16 mouse cellular contexts compared by ENCODE assay signal in the genomic region with DNA sequence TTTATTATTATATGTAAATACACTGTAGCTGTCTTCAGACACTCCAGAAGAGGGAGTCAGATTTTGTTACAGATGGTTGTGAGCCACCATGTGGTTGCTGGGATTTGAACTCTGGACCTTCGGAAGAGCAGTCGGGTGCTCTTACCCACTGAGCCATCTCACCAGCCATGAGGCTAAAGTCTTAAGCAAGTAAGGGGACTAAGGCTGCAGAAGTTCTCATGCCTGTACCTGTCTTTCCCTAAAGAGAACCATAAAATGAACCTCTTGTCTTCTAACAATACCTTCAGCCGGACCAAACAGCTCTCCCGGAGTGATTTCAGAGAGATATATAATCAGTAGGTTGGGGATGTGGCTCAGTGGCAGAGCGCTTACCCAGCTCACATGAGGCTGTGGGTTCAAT. TPM values are rescaled to one million over a fixed set of nuclear protein-coding genes. Genes with fewer than 3 reads are reported as not detected.
DNase-seq lines count a peak whose midpoint lies in the region; ATAC-seq and TF ChIP-seq lines count a peak whose summit lies in the region.
"Not testable (repeated sequence)": the region's sequence is repeated elsewhere in the genome, so short reads cannot be mapped to it uniquely, and the experiment has no call there.
"Had no signal": no experiment of that assay in that cellular context is flagged by ENCODE, and none has a peak within 500 bp of the region (broad histone marks: within the 10 kb centered on the region; RNA-seq: fewer than 3 reads in every experiment).

No protein-coding gene starts in this region.

- H3K9ac ChIP-seq in embryonic facial prominence, embryonic 12.5 days; forebrain, embryonic 16.5 days (replicated peaks; ENCODE audit: low read depth, low read length); hindbrain, postnatal 0 days (replicated peaks; ENCODE audit: low read length); kidney, postnatal 0 days (ENCODE audit: low read depth, low read length); liver, embryonic 12.5 days; midbrain, embryonic 14.5 days (replicated peaks; ENCODE audit: low read length); stomach, embryonic 14.5 days (replicated peaks; ENCODE audit: low read depth, low read length): not testable (repeated sequence)

- not testable (repeated sequence) for TF ChIP-seq CTCF in hindbrain, postnatal 0 days (IDR thresholded peaks at IDR 0.05; ENCODE audit: low read depth); kidney, postnatal 0 days (IDR thresholded peaks at IDR 0.05; ENCODE audit: low read depth)

- WGBS in embryonic facial prominence, embryonic 12.5 days: 94% methylated on average over 5 of the region's 5 CpGs
- WGBS in forebrain, embryonic 16.5 days: 84% methylated on average over 5 of the region's 5 CpGs
- WGBS in hindbrain, postnatal 0 days: 84% methylated on average over 5 of the region's 5 CpGs
- WGBS in kidney, postnatal 0 days: 90% methylated on average over 5 of the region's 5 CpGs
- WGBS in liver, embryonic 12.5 days (ENCODE audit: insufficient replicate concordance): 80% methylated on average over 5 of the region's 5 CpGs
- 87% methylated on average over 5 of the region's 5 CpGs for WGBS in midbrain, embryonic 14.5 days
- 86% methylated on average over 5 of the region's 5 CpGs for WGBS in stomach, embryonic 14.5 days

- peak overlapping the region; percentile 98; the same call in 1 of the 2 replicates for H3K4me2 ChIP-seq in embryonic facial prominence, embryonic 12.5 days (replicated peaks)
- H3K4me2 ChIP-seq in forebrain, embryonic 16.5 days (ENCODE audit: low read length): 0 out of 2 replicates have a peak overlapping the region, but pooled peaks have one; percentile 14
- peak overlapping the region; percentile 97; the same call in 1 of the 2 replicates for H3K4me2 ChIP-seq in hindbrain, postnatal 0 days (ENCODE audit: low read depth, low read length)
- H3K4me2 ChIP-seq in kidney, postnatal 0 days (ENCODE audit: low read length): peak overlapping the region; percentile 81; the same call in 1 of the 2 replicates
- H3K4me2 ChIP-seq in liver, embryonic 12.5 days: peak overlapping the region; percentile 89; the same call in 1 of the 2 replicates
- H3K4me2 ChIP-seq in midbrain, embryonic 14.5 days (ENCODE audit: low read length): peak overlapping the region; percentile 21; the same call in 1 of the 2 replicates
- H3K4me2 ChIP-seq in stomach, embryonic 14.5 days (replicated peaks; ENCODE audit: low read depth, low read length): peak overlapping the region; percentile 89

- peaks cover 23% of the 10 kb centered on the region for H3K36me3 ChIP-seq in embryonic facial prominence, embryonic 12.5 days
- H3K36me3 ChIP-seq in forebrain, embryonic 16.5 days (ENCODE audit: control insufficient read depth, insufficient read depth); hindbrain, postnatal 0 days (ENCODE audit: insufficient read depth, low read length); midbrain, embryonic 14.5 days (ENCODE audit: control insufficient read depth, insufficient read depth, low read length): not testable (repeated sequence)
- H3K36me3 ChIP-seq in kidney, postnatal 0 days (ENCODE audit: insufficient read depth, low read length): peaks cover 12% of the 10 kb centered on the region; the same call in 1 of the 2 replicates
- H3K36me3 ChIP-seq in liver, embryonic 12.5 days: peaks cover 14% of the 10 kb centered on the region
- H3K36me3 ChIP-seq in stomach, embryonic 14.5 days (ENCODE audit: control insufficient read depth, insufficient read depth, low read length): peaks cover 22% of the 10 kb centered on the region

- not testable (repeated sequence) for ATAC-seq in embryonic facial prominence, embryonic 12.5 days (ENCODE audit: insufficient number of reproducible peaks, insufficient read depth, low FRiP score, low TSS enrichment); forebrain, embryonic 16.5 days; hindbrain, postnatal 0 days; kidney, postnatal 0 days (replicated peaks; ENCODE audit: low FRiP score, low read depth); liver, embryonic 12.5 days; midbrain, embryonic 14.5 days (ENCODE audit: low FRiP score, low TSS enrichment); stomach, embryonic 14.5 days (ENCODE audit: insufficient number of reproducible peaks, insufficient read depth, low FRiP score, low read depth)

- H3K27me3 ChIP-seq in embryonic facial prominence, embryonic 12.5 days; forebrain, embryonic 16.5 days (replicated peaks; ENCODE audit: control insufficient read depth, insufficient read depth, low read length); hindbrain, postnatal 0 days (ENCODE audit: insufficient read depth, low read length); kidney, postnatal 0 days (ENCODE audit: insufficient read depth, low read length); midbrain, embryonic 14.5 days (ENCODE audit: control insufficient read depth, insufficient read depth, low read length); stomach, embryonic 14.5 days (ENCODE audit: control insufficient read depth, insufficient read depth, low read length): not testable (repeated sequence)
- peaks cover 79% of the 10 kb centered on the region for H3K27me3 ChIP-seq in liver, embryonic 12.5 days (replicated peaks)

- not testable (repeated sequence) for H3K9me3 ChIP-seq in embryonic facial prominence, embryonic 12.5 days; forebrain, embryonic 16.5 days (ENCODE audit: control insufficient read depth, low read length); hindbrain, postnatal 0 days (ENCODE audit: low read length); kidney, postnatal 0 days (replicated peaks; ENCODE audit: low read length); liver, embryonic 12.5 days (replicated peaks); midbrain, embryonic 14.5 days (ENCODE audit: control insufficient read depth, low read length); stomach, embryonic 14.5 days (ENCODE audit: control insufficient read depth, low read depth, low read length)

- not testable (repeated sequence) for DNase-seq in hindbrain, postnatal 0 days (ENCODE audit: low spot score); kidney, postnatal 0 days (ENCODE audit: low spot score); midbrain, embryonic 14.5 days

- not testable (repeated sequence) for H3K27ac ChIP-seq in embryonic facial prominence, embryonic 12.5 days; forebrain, embryonic 16.5 days (ENCODE audit: low read length); hindbrain, postnatal 0 days; kidney, postnatal 0 days; liver, embryonic 12.5 days; midbrain, embryonic 14.5 days (replicated peaks; ENCODE audit: low read depth, low read length); stomach, embryonic 14.5 days (ENCODE audit: low read length)

- H3K4me3 ChIP-seq in embryonic facial prominence, embryonic 12.5 days; forebrain, embryonic 16.5 days (replicated peaks; ENCODE audit: low read length); hindbrain, postnatal 0 days (ENCODE audit: low read length); kidney, postnatal 0 days (replicated peaks; ENCODE audit: low read depth, low read length); liver, embryonic 12.5 days; midbrain, embryonic 14.5 days (replicated peaks; ENCODE audit: low read depth, low read length); stomach, embryonic 14.5 days (ENCODE audit: low read depth, low read length): not testable (repeated sequence)

- H3K4me1 ChIP-seq in embryonic facial prominence, embryonic 12.5 days: peaks cover 25% of the 10 kb centered on the region
- H3K4me1 ChIP-seq in forebrain, embryonic 16.5 days (replicated peaks; ENCODE audit: control insufficient read depth, insufficient read depth, low read length): peaks cover 39% of the 10 kb centered on the region
- H3K4me1 ChIP-seq in hindbrain, postnatal 0 days (ENCODE audit: insufficient read depth, low read length): peaks cover 17% of the 10 kb centered on the region
- H3K4me1 ChIP-seq in kidney, postnatal 0 days (replicated peaks; ENCODE audit: insufficient read depth, low read length): not testable (repeated sequence)
- H3K4me1 ChIP-seq in liver, embryonic 12.5 days: peaks cover 45% of the 10 kb centered on the region
- H3K4me1 ChIP-seq in midbrain, embryonic 14.5 days (ENCODE audit: control insufficient read depth, insufficient read depth, low read length): peaks cover 27% of the 10 kb centered on the region
- 0 out of 2 replicates have a peak, but pooled peaks cover 14% of the 10 kb centered on the region for H3K4me1 ChIP-seq in stomach, embryonic 14.5 days (ENCODE audit: control insufficient read depth, insufficient read depth, low read length)

RNA-seq across cellular contexts. Expression of gene H1f0, which starts 3.7 kb away (rescaled TPM):
- polyA plus RNA-seq in embryonic facial prominence, embryonic 12.5 days (2016; fragmentation: Nextera tagmentation; extraction: Ambion mirVana): 513 and 519 TPM in 2 replicates
- 403 and 441 TPM in 2 replicates for polyA plus RNA-seq in forebrain, embryonic 16.5 days (2015; fragmentation: Nextera tagmentation; extraction: Ambion mirVana)
- total RNA-seq in hindbrain, postnatal 0 days (2014; rRNA removed): 211 and 233 TPM in 2 replicates
- 259 and 272 TPM in 2 replicates for polyA plus RNA-seq in hindbrain, postnatal 0 days (2015; fragmentation: Nextera tagmentation; extraction: Ambion mirVana)
- polyA plus RNA-seq in kidney, postnatal 0 days (2015; fragmentation: Nextera tagmentation; extraction: Ambion mirVana): 522 and 524 TPM in 2 replicates
- 114 and 122 TPM in 2 replicates for polyA plus RNA-seq in liver, embryonic 12.5 days (2016; fragmentation: Nextera tagmentation; extraction: Ambion mirVana)
- 94.4 and 154 TPM in 2 replicates for polyA plus RNA-seq in midbrain, embryonic 14.5 days (2014; fragmentation: Nextera tagmentation; extraction: Ambion mirVana)
- polyA plus RNA-seq in stomach, embryonic 14.5 days (2014; fragmentation: Nextera tagmentation; extraction: Ambion mirVana): 160 and 175 TPM in 2 replicates

RNA-seq across cellular contexts. Expression of gene Galr3, which starts 9.8 kb away (rescaled TPM):
- polyA plus RNA-seq in embryonic facial prominence, embryonic 12.5 days (2016; fragmentation: Nextera tagmentation; extraction: Ambion mirVana): not detected in 2 replicates
- not detected in 2 replicates for polyA plus RNA-seq in forebrain, embryonic 16.5 days (2015; fragmentation: Nextera tagmentation; extraction: Ambion mirVana)
- total RNA-seq in hindbrain, postnatal 0 days (2014; rRNA removed): 0.47 and 1.2 TPM in 2 replicates
- 0.20 and 0.25 TPM in 2 replicates for polyA plus RNA-seq in hindbrain, postnatal 0 days (2015; fragmentation: Nextera tagmentation; extraction: Ambion mirVana)
- polyA plus RNA-seq in kidney, postnatal 0 days (2015; fragmentation: Nextera tagmentation; extraction: Ambion mirVana): 0.13 and 0.24 TPM in 2 replicates
- 0.41 and 0.55 TPM in 2 replicates for polyA plus RNA-seq in liver, embryonic 12.5 days (2016; fragmentation: Nextera tagmentation; extraction: Ambion mirVana)
- polyA plus RNA-seq in midbrain, embryonic 14.5 days (2014; fragmentation: Nextera tagmentation; extraction: Ambion mirVana): not detected in 2 replicates
- polyA plus RNA-seq in stomach, embryonic 14.5 days (2014; fragmentation: Nextera tagmentation; extraction: Ambion mirVana): 0.30 and 0.39 TPM in 2 replicates
- total RNA-seq: ES-E14; gastrocnemius, adult 8-10 months; gastrocnemius, postnatal 36 days; heart, postnatal 36 days had no signal
- polyA plus RNA-seq: embryonic facial prominence, embryonic 10.5 days; forebrain, embryonic 11.5 days; heart, embryonic 13.5 days; heart, postnatal 0 days; hindbrain, embryonic 11.5 days had no signal

RNA-seq across cellular contexts. Expression of gene Ankrd54, which starts 30.8 kb away (rescaled TPM):
- 55.9 and 65.5 TPM in 2 replicates for polyA plus RNA-seq in embryonic facial prominence, embryonic 12.5 days (2016; fragmentation: Nextera tagmentation; extraction: Ambion mirVana)
- 54.9 and 58.1 TPM in 2 replicates for polyA plus RNA-seq in forebrain, embryonic 16.5 days (2015; fragmentation: Nextera tagmentation; extraction: Ambion mirVana)
- 60.4 and 62.5 TPM in 2 replicates for total RNA-seq in hindbrain, postnatal 0 days (2014; rRNA removed)
- 36.7 and 42.4 TPM in 2 replicates for polyA plus RNA-seq in hindbrain, postnatal 0 days (2015; fragmentation: Nextera tagmentation; extraction: Ambion mirVana)
- 42.5 and 42.6 TPM in 2 replicates for polyA plus RNA-seq in kidney, postnatal 0 days (2015; fragmentation: Nextera tagmentation; extraction: Ambion mirVana)
- polyA plus RNA-seq in liver, embryonic 12.5 days (2016; fragmentation: Nextera tagmentation; extraction: Ambion mirVana): 58.9 and 61.4 TPM in 2 replicates
- 50.2 and 52.6 TPM in 2 replicates for polyA plus RNA-seq in midbrain, embryonic 14.5 days (2014; fragmentation: Nextera tagmentation; extraction: Ambion mirVana)
- polyA plus RNA-seq in stomach, embryonic 14.5 days (2014; fragmentation: Nextera tagmentation; extraction: Ambion mirVana): 42.7 and 44.1 TPM in 2 replicates

RNA-seq across cellular contexts. Expression of gene Eif3l, which starts 43.1 kb away (rescaled TPM):
- polyA plus RNA-seq in embryonic facial prominence, embryonic 12.5 days (2016; fragmentation: Nextera tagmentation; extraction: Ambion mirVana): 229 and 235 TPM in 2 replicates
- polyA plus RNA-seq in forebrain, embryonic 16.5 days (2015; fragmentation: Nextera tagmentation; extraction: Ambion mirVana): 188 and 205 TPM in 2 replicates
- 221 and 229 TPM in 2 replicates for total RNA-seq in hindbrain, postnatal 0 days (2014; rRNA removed)
- 163 and 164 TPM in 2 replicates for polyA plus RNA-seq in hindbrain, postnatal 0 days (2015; fragmentation: Nextera tagmentation; extraction: Ambion mirVana)
- polyA plus RNA-seq in kidney, postnatal 0 days (2015; fragmentation: Nextera tagmentation; extraction: Ambion mirVana): 199 and 218 TPM in 2 replicates
- 188 and 201 TPM in 2 replicates for polyA plus RNA-seq in liver, embryonic 12.5 days (2016; fragmentation: Nextera tagmentation; extraction: Ambion mirVana)
- 141 and 182 TPM in 2 replicates for polyA plus RNA-seq in midbrain, embryonic 14.5 days (2014; fragmentation: Nextera tagmentation; extraction: Ambion mirVana)
- polyA plus RNA-seq in stomach, embryonic 14.5 days (2014; fragmentation: Nextera tagmentation; extraction: Ambion mirVana): 218 and 224 TPM in 2 replicates

Comparison
In these comparisons a context has a peak if more than half of its experiments do, and no peak if none do; other contexts are left out.
1. H3K4me2 ChIP-seq: peak in every context shown above with its lines; median percentile 98 in embryonic facial prominence, embryonic 12.5 days; 97 in hindbrain, postnatal 0 days; 89 in liver, embryonic 12.5 days; 89 in stomach, embryonic 14.5 days; 81 in kidney, postnatal 0 days; 21 in midbrain, embryonic 14.5 days; 14 in forebrain, embryonic 16.5 days.